Mouse (Mus musculus) cerebellum, adult 2 months (tissue): ENCODE measurements around the gene Gpc4. TPM values are rescaled to one million over a fixed set of nuclear protein-coding genes. Genes with fewer than 3 reads are reported as not detected.
A peak's percentile ranks its signal among the peaks of the same experiment; 100 is the strongest.

Experiments
- DNase-seq, 2 experiments: peaks; one replicate each; pipeline ENCODE4 v3.0.0; 2021
- H3K27ac ChIP-seq: fragments of 200-500 bp; 2 replicates; pipeline ENCODE4 v1.5.1; 2012; ENCODE audit warnings: low read length, control low read depth, inconsistent platforms; ENCODE audit not compliant: insufficient read depth
- H3K27me3 ChIP-seq: fragments of 200-500 bp; 2 replicates; pipeline ENCODE4 v1.6.1; 2012; ENCODE audit warnings: inconsistent platforms, mild to moderate bottlenecking, low read length, moderate library complexity; ENCODE audit not compliant: control insufficient read depth, insufficient read depth
- H3K4me1 ChIP-seq: fragments of 200-500 bp; 2 replicates; pipeline ENCODE4 v1.6.1; 2011; ENCODE audit warnings: low read length; ENCODE audit not compliant: control insufficient read depth, insufficient read depth
- H3K4me3 ChIP-seq: fragments of 200-500 bp; replicated peaks from 2 replicates; pipeline ENCODE3; 2011; ENCODE audit warnings: mild to moderate bottlenecking, low read depth, low read length, control low read depth; ENCODE audit not compliant: insufficient read depth
- CTCF ChIP-seq: fragments of 200-500 bp; IDR thresholded peaks from 2 replicates; pipeline ENCODE4 v1.5.1; 2011; ENCODE audit warnings: low read depth, mild to moderate bottlenecking, control low read depth, low read length, moderate library complexity, borderline replicate concordance; ENCODE audit not compliant: insufficient read depth
- POLR2A ChIP-seq: fragments of 200-500 bp; IDR thresholded peaks from 2 replicates; pipeline ENCODE4 v1.6.1; 2011; ENCODE audit warnings: low read length, control low read depth, borderline replicate concordance; ENCODE audit not compliant: insufficient read depth
- WGBS: fragments of 180-500 bp; shearing (Covaris S2); methylation state at CpG from one replicate; pipeline ENCODE4 v1.1.7; 2018; 5-methylcytosine and 5-hydroxymethylcytosine counted together
- polyA plus RNA-seq: library from polyadenylated mRNA; depleted of rRNA; stranded (reverse); fragments of >200 nt; gene quantifications from 2 replicates; pipeline ENCODE4 v1.2.3, GENCODE M21; 2012; rRNA removed

Gene Gpc4
- polyA plus RNA-seq, result 3.8 and 3.9 TPM in 2 replicates

- WGBS, result under 1% methylated on average over 48 of the region's 76 CpGs
- TF ChIP-seq POLR2A (no peak), CTCF (no peak)
- no peak within 1 kb of the TSS for H3K27ac ChIP-seq
Measured at GRCm38 (mm10) chrX:52164738-52165554, at the start of gene Gpc4. TSS of gene Gpc4 (minus strand) at chrX:52165252.

GRCm38 (mm10) chrX:52212846-52213245 lies 47.8 kb upstream of the Gpc4 start:
- H3K4me3 ChIP-seq, result no peak overlapping the region
- 73% methylated on average over 4 of the region's 4 CpGs for WGBS
- no peaks in the 10 kb centered on the region for H3K27me3 ChIP-seq
- TF ChIP-seq POLR2A, result no peak
- no peak for TF ChIP-seq CTCF
- H3K4me1 ChIP-seq, result no peaks in the 10 kb centered on the region
- H3K27ac ChIP-seq, result no peak overlapping the region
- DNase-seq, result no peak

More at GRCm38 (mm10) chrX:52164738-52165554, at the start of gene Gpc4:
- Histone ChIP-seq H3K27me3 (no peaks in the 10 kb centered on the region), H3K4me3 (peak within 1 kb of the TSS; percentile 56), H3K4me1 (no peaks in the 10 kb centered on the region)
- DNase-seq, result peak; percentile 33 to 34

DNA sequence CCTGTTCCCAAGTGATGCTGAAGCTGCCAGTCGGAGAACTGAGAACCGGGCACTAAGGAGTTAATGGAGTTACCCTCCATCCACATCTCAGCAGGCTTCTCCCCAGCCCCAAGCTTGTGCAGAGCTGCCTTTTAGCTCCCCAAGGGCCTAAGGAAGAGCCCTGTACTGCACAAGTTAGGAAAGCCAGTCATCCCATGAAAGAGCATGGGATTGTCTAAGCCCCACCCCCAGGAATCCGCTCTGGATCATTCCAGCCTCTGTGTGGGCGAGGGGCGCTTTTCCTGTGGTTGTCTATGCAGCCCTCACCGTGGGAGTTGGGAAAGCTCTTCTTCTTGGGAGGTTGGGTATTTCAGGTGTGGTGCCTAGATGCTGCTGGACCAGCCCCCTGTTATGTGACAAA lies 34.8 kb upstream of the Gpc4 start:
- Histone ChIP-seq H3K4me1 (no peaks in the 10 kb centered on the region), H3K27me3 (no peaks in the 10 kb centered on the region), H3K4me3 (no peak overlapping the region), H3K27ac (no peak overlapping the region)
- WGBS, result 28% methylated on average over 6 of the region's 6 CpGs
- no peak for DNase-seq
- TF ChIP-seq POLR2A, result no peak
- TF ChIP-seq CTCF, result no peak

DNA sequence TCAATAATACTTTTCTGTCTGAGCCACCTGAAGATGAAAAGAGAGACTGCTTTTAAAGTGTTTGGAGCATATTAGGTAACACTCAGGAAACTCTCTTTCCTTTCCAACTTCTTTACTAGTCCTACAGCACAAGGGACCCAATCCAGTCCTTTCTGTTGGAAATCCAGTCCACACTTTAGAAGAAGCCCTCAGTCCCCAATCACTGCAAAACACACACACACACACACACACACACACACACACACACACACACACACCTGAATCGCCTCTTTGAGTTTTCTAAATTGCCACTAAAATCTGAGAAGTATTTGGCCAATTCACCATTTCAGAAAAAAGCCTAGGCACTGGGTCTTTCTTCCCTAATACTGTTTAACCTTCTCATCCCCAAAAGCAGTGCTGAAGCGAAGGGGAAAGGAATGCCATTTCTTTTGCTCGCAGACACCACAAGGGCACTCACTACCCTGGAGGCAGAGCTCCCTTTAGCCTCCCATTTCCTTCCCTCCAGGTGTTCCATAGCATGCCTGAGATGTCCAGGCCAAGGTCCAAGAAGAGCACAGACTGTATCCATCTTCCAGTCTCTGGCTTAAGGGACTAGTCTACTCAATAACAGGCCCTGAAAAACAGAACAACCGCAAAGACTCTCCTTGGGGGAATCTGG lies 28.4 kb upstream of the Gpc4 start:
- WGBS, result 21% methylated on average over 4 of the region's 4 CpGs
- no peak for DNase-seq
- no peak for TF ChIP-seq POLR2A
- no peak for TF ChIP-seq CTCF
- no peak overlapping the region for H3K27ac ChIP-seq
- no peaks in the 10 kb centered on the region for H3K27me3 ChIP-seq
- H3K4me3 ChIP-seq, result no peak overlapping the region
- H3K4me1 ChIP-seq, result no peaks in the 10 kb centered on the region

GRCm38 (mm10) chrX:52189094-52189493 lies 24.0 kb upstream of the Gpc4 start:
- no peak overlapping the region for H3K4me3 ChIP-seq
- no peak overlapping the region for H3K27ac ChIP-seq
- no peaks in the 10 kb centered on the region for H3K27me3 ChIP-seq
- no peak for TF ChIP-seq CTCF
- TF ChIP-seq POLR2A, result no peak
- 19% methylated on average over 4 of the region's 4 CpGs for WGBS
- DNase-seq, result no peak
- no peaks in the 10 kb centered on the region for H3K4me1 ChIP-seq

- TF ChIP-seq POLR2A (no peak), CTCF (no peak)
- Histone ChIP-seq H3K4me1 (no peaks in the 10 kb centered on the region), H3K4me3 (no peak overlapping the region), H3K27me3 (no peaks in the 10 kb centered on the region), H3K27ac (no peak overlapping the region)
- no peak for DNase-seq
- WGBS, result 33% methylated on average over 5 of the region's 5 CpGs
Measured at GRCm38 (mm10) chrX:52183551-52184442, 18.7 kb upstream of the Gpc4 start.

- no peak overlapping the region for H3K4me3 ChIP-seq
- 76% methylated on average over 2 of the region's 2 CpGs for WGBS
- no peak for TF ChIP-seq POLR2A
- TF ChIP-seq CTCF, result no peak
- no peak for DNase-seq
- H3K27me3 ChIP-seq, result no peaks in the 10 kb centered on the region
- no peak overlapping the region for H3K27ac ChIP-seq
- no peaks in the 10 kb centered on the region for H3K4me1 ChIP-seq
Measured at GRCm38 (mm10) chrX:52181401-52181800, 16.3 kb upstream of the Gpc4 start.
